Mouse (Mus musculus): ENCODE data around the gene Atg2a. TPM values are rescaled to one million over a fixed set of nuclear protein-coding genes. Genes with fewer than 3 reads are reported as not detected.
A peak's percentile ranks its signal among the peaks of the same experiment; 100 is the strongest.

The Atg2a gene
- 8.9 and 10.5 TPM in 2 replicates for polyA plus RNA-seq (2014; fragmentation: Nextera tagmentation; extraction: Ambion mirVana)

DNA sequence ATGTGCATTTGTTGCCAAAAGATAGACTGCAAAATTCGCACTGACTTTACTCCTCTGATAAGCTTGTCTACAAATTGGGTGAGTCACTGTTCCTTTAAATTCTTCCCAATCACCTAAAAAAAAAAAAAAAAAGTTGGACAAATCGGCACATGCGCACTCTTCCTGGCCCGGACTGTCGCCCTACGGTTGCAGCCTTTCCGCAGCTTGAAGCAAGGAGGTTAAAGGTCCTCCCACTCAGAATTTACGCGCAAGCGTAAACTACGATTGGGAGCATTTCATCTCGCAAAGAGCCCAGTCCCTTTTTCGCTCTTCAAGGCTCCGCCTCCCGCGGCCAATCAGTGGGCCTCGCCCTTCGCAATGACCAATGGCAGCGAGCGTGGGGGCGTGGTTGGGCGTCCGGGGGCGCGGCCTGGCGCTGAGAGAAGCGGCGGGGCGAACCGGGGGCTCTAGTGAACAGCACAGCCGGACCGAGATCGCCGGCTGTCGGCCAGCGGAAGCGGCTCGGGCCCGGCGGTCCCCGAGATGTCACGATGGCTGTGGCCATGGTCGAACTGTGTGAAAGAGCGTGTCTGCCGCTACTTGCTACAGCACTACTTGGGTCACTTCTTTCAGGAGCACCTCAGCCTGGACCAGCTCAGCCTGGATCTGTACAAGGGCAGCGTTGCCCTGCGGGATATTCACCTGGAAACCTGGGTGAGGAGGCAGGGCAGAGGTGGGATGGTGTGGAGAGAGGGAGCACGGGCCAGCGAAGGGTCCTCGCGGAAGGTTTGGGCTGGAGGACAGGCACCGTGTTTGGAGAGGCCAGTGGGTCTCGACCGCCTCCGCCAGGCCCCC lies at the start of gene Atg2a:
Gene Atg2a, plus strand, starts transcription at position 395 of the 834 bp plus-strand sequence.
- Histone ChIP-seq H3K27ac (replicated peaks; ENCODE audit: low read depth, low read length) (peak within 1 kb of the TSS; percentile 33; the same call in 1 of the 2 replicates), H3K9ac (ENCODE audit: low read length) (peak within 1 kb of the TSS; percentile 85), H3K4me3 (ENCODE audit: low read depth, low read length) (peak within 1 kb of the TSS; percentile 85), H3K4me1 (ENCODE audit: control insufficient read depth, insufficient read depth, low read length) (peaks cover 7% of the 10 kb centered on the region), H3K9me3 (ENCODE audit: control insufficient read depth, low read length) (no peaks in the 10 kb centered on the region), H3K27me3 (ENCODE audit: control insufficient read depth, insufficient read depth, low read length) (no peaks in the 10 kb centered on the region), H3K4me2 (ENCODE audit: low read depth, severe bottlenecking) (peak within 1 kb of the TSS; percentile 89), H3K36me3 (ENCODE audit: control insufficient read depth, insufficient read depth, low read length) (peaks cover 7% of the 10 kb centered on the region; the same call in 1 of the 2 replicates)
- ATAC-seq (ENCODE audit: insufficient number of reproducible peaks, low FRiP score, low TSS enrichment, low read depth) (peak; percentile 91), DNase-seq (ENCODE audit: low spot score) (peak; percentile 97)
- under 1% methylated on average over 55 of the region's 55 CpGs for WGBS

DNA sequence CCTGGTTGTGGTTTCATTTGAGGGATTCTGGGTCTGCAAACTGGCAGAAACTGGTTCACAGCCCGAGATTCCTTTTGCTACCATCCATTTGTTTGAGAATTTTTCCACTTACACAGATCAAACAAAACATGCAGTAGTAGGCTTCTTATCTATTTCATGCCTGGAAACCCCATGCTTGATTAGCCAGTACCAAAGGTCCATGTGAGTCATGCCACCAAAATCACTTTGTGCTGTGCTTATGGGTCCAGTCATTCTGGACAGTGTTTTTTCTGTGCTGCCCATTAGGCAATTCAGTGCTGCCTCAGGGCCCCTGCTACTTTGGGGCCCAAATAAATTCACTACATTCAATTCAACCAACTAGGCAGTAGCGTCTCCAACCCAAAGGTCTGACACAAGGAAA lies 37.2 kb upstream of the Atg2a start:
- WGBS, result 75% methylated on average over 2 of the region's 2 CpGs
- Histone ChIP-seq H3K4me2 (ENCODE audit: low read depth, severe bottlenecking) (no peak overlapping the region), H3K4me3 (ENCODE audit: low read depth, low read length) (no peak overlapping the region), H3K9ac (ENCODE audit: low read length) (no peak overlapping the region), H3K27me3 (ENCODE audit: control insufficient read depth, insufficient read depth, low read length) (no peaks in the 10 kb centered on the region), H3K27ac (replicated peaks; ENCODE audit: low read depth, low read length) (no peak overlapping the region), H3K4me1 (ENCODE audit: control insufficient read depth, insufficient read depth, low read length) (no peaks in the 10 kb centered on the region), H3K9me3 (ENCODE audit: control insufficient read depth, low read length) (no peaks in the 10 kb centered on the region), H3K36me3 (ENCODE audit: control insufficient read depth, insufficient read depth, low read length) (no peaks in the 10 kb centered on the region)
- DNase-seq (ENCODE audit: low spot score) (no peak), ATAC-seq (ENCODE audit: insufficient number of reproducible peaks, low FRiP score, low TSS enrichment, low read depth) (no peak)

DNA sequence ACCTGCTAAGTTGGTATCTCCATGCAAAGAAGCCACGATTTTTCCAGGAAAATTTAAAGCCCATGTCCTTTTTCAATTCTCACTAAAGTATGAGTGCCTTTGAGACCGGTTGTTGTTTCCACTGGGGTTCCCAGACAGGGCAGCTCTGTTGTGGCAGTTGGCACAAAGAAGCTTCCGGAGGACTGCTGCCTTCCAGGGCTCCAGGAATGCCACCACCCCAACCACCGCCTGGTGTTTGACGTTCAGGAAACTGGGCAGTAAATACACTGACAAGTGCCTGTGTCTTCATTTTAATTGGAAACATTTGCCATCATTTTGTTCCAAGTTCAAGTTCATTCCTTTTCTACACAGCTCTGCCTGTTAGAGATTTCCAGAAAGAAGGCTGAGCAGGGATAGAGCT lies 34.8 kb upstream of the Atg2a start:
- DNase-seq (ENCODE audit: low spot score) (no peak), ATAC-seq (ENCODE audit: insufficient number of reproducible peaks, low FRiP score, low TSS enrichment, low read depth) (no peak)
- Histone ChIP-seq H3K9ac (ENCODE audit: low read length) (no peak overlapping the region), H3K36me3 (ENCODE audit: control insufficient read depth, insufficient read depth, low read length) (no peaks in the 10 kb centered on the region), H3K4me2 (ENCODE audit: low read depth, severe bottlenecking) (no peak overlapping the region), H3K27ac (replicated peaks; ENCODE audit: low read depth, low read length) (no peak overlapping the region), H3K27me3 (ENCODE audit: control insufficient read depth, insufficient read depth, low read length) (no peaks in the 10 kb centered on the region), H3K4me1 (ENCODE audit: control insufficient read depth, insufficient read depth, low read length) (no peaks in the 10 kb centered on the region), H3K9me3 (ENCODE audit: control insufficient read depth, low read length) (no peaks in the 10 kb centered on the region), H3K4me3 (ENCODE audit: low read depth, low read length) (no peak overlapping the region)
- 67% methylated on average over 5 of the region's 5 CpGs for WGBS

DNA sequence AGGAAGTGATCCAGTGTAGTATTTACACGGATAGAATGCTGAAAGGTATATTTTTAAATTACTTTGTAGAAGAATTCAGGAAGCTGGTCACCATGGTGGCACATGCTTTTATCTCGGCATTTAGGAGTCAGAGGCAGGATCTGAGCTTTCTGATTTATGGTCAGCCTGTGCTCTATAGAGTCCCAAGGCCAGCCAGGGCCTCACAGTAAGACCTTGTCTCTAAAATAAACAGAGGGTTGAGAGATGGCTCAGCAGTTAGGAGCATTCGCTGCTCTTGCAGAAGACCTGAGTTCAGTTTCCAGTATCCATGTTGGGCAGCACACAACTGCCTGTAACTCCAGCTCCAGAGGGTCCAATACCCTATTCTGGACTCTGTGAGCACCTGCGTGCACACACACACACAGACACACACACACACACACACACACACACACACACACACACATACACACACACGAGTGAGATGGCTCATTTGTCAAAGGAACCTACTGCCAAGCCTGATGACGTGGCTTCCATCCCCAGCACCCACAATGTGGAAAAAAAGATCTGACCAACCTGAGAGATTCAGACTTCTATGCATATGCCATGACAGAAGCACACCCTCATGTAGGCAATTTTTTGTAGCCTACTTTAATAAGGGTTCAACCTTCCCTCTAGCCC lies 25.3 kb upstream of the Atg2a start:
- no peak overlapping the region for H3K9ac ChIP-seq (ENCODE audit: low read length)
- H3K27me3 ChIP-seq (ENCODE audit: control insufficient read depth, insufficient read depth, low read length), result no peaks in the 10 kb centered on the region
- 75% methylated on average over 6 of the region's 6 CpGs for whole genome bisulfite sequencing
- ATAC-seq (ENCODE audit: insufficient number of reproducible peaks, low FRiP score, low TSS enrichment, low read depth), result no peak
- no peak overlapping the region for H3K27ac ChIP-seq (replicated peaks; ENCODE audit: low read depth, low read length)
- no peaks in the 10 kb centered on the region for H3K4me1 ChIP-seq (ENCODE audit: control insufficient read depth, insufficient read depth, low read length)
- no peaks in the 10 kb centered on the region for H3K9me3 ChIP-seq (ENCODE audit: control insufficient read depth, low read length)
- no peak overlapping the region for H3K4me2 ChIP-seq (ENCODE audit: low read depth, severe bottlenecking)
- no peaks in the 10 kb centered on the region for H3K36me3 ChIP-seq (ENCODE audit: control insufficient read depth, insufficient read depth, low read length)
- no peak for DNase-seq (ENCODE audit: low spot score)
- no peak overlapping the region for H3K4me3 ChIP-seq (ENCODE audit: low read depth, low read length)

DNA sequence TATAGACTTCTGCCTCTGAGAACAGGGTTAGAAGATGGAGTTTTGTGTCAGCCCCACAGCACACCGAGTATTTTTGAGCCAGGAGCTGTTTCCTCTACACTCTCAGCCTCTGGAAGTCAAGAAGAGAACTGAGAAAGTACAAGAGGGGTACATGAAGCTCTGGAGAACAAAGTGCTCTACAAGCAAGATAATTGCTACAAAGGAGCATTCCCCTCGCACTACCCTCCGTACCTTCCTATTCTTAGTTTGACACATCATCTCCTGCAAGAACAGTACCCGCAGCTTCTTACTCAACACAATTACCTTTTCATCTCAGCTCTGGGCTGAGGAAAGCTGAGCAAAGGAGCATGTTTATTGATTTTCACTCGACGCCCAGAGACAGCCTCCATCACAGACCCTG lies 22.9 kb upstream of the Atg2a start:
- Histone ChIP-seq H3K27me3 (ENCODE audit: control insufficient read depth, insufficient read depth, low read length) (no peaks in the 10 kb centered on the region), H3K4me3 (ENCODE audit: low read depth, low read length) (no peak overlapping the region), H3K36me3 (ENCODE audit: control insufficient read depth, insufficient read depth, low read length) (no peaks in the 10 kb centered on the region), H3K9me3 (ENCODE audit: control insufficient read depth, low read length) (no peaks in the 10 kb centered on the region), H3K4me1 (ENCODE audit: control insufficient read depth, insufficient read depth, low read length) (no peaks in the 10 kb centered on the region), H3K4me2 (ENCODE audit: low read depth, severe bottlenecking) (no peak overlapping the region), H3K9ac (ENCODE audit: low read length) (no peak overlapping the region), H3K27ac (replicated peaks; ENCODE audit: low read depth, low read length) (no peak overlapping the region)
- 76% methylated on average over 6 of the region's 6 CpGs for WGBS
- DNase-seq (ENCODE audit: low spot score) (no peak), ATAC-seq (ENCODE audit: insufficient number of reproducible peaks, low FRiP score, low TSS enrichment, low read depth) (no peak)

DNA sequence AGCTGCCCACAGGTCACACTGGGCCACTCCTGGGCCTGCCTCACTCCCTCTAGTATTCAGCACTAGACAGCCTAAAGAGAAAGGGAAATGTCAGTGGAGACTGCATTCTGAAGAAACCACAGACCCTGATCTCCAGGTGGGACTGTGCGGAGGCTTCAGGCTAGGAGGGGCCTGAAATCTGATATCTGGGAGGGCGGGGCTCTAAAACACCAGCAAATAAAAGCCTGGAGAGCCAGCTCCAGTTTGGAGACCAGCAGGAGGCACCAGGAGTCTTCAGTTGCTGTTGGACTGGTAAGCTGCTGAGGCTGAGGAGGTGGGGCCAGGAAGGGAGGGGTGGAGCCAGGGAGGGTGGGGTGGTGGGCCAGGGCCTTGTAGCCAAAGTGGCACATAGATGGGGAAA lies 15.3 kb upstream of the Atg2a start, which contains the start of gene Gpha2:
Gene Gpha2, plus strand, starts transcription at position 246 of the 400 bp plus-strand sequence.
- Histone ChIP-seq H3K4me3 (ENCODE audit: low read depth, low read length) (no peak within 1 kb of the TSS), H3K27ac (replicated peaks; ENCODE audit: low read depth, low read length) (no peak within 1 kb of the TSS), H3K4me2 (ENCODE audit: low read depth, severe bottlenecking) (no peak within 1 kb of the TSS), H3K9me3 (ENCODE audit: control insufficient read depth, low read length) (no peaks in the 10 kb centered on the region), H3K9ac (ENCODE audit: low read length) (no peak within 1 kb of the TSS), H3K36me3 (ENCODE audit: control insufficient read depth, insufficient read depth, low read length) (no peaks in the 10 kb centered on the region; the same call in 1 of the 2 replicates), H3K4me1 (ENCODE audit: control insufficient read depth, insufficient read depth, low read length) (peaks cover 5% of the 10 kb centered on the region; the same call in 1 of the 2 replicates), H3K27me3 (ENCODE audit: control insufficient read depth, insufficient read depth, low read length) (no peaks in the 10 kb centered on the region)
- DNase-seq (ENCODE audit: low spot score) (peak; percentile 72), ATAC-seq (ENCODE audit: insufficient number of reproducible peaks, low FRiP score, low TSS enrichment, low read depth) (peak; percentile 74; the same call in 1 of the 2 replicates)
- WGBS, result 4% methylated on average over 2 of the region's 2 CpGs

DNA sequence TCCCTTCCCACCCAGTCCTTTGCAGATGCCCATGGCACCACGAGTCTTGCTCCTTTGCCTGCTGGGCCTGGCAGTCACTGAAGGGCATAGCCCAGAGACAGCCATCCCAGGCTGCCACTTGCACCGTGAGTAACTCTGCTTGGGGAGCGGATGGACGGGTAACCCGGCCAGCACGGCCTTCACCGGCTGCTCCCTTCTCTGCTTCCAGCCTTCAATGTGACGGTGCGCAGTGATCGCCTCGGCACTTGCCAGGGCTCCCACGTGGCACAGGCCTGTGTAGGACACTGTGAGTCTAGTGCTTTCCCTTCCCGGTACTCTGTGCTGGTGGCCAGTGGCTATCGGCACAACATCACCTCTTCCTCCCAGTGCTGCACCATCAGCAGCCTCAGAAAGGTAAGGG lies 14.7 kb upstream of the Atg2a start:
- Histone ChIP-seq H3K9ac (ENCODE audit: low read length) (no peak overlapping the region), H3K4me2 (ENCODE audit: low read depth, severe bottlenecking) (no peak overlapping the region), H3K4me3 (ENCODE audit: low read depth, low read length) (no peak overlapping the region), H3K4me1 (ENCODE audit: control insufficient read depth, insufficient read depth, low read length) (peaks cover 5% of the 10 kb centered on the region; the same call in 1 of the 2 replicates), H3K36me3 (ENCODE audit: control insufficient read depth, insufficient read depth, low read length) (no peaks in the 10 kb centered on the region; the same call in 1 of the 2 replicates), H3K9me3 (ENCODE audit: control insufficient read depth, low read length) (no peaks in the 10 kb centered on the region), H3K27ac (replicated peaks; ENCODE audit: low read depth, low read length) (no peak overlapping the region), H3K27me3 (ENCODE audit: control insufficient read depth, insufficient read depth, low read length) (no peaks in the 10 kb centered on the region)
- ATAC-seq (ENCODE audit: insufficient number of reproducible peaks, low FRiP score, low TSS enrichment, low read depth) (no peak), DNase-seq (ENCODE audit: low spot score) (no peak)
- 92% methylated on average over 14 of the region's 14 CpGs for WGBS

DNA sequence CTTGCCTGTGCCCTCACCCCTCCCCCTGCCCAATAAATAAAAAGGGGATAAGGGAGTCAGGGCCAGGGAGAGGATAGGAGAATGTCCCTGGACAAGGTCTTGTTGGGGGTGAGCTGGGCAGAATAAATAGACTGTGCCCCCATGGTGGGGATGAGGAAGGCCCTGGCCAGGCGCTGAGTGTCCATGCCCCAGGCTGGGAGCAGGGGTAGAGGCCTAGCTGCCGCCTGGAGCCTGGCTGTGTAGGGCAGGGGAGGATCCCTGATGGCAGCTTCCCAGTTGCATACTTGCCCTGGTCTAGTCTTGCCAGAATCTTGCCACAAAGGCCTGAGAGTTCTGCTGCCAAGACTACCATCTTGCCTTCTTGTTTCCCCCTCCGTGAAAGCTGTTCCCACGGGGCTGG lies 13.6 kb upstream of the Atg2a start:
- 85% methylated on average over 4 of the region's 4 CpGs for WGBS
- H3K36me3 ChIP-seq (ENCODE audit: control insufficient read depth, insufficient read depth, low read length), result no peaks in the 10 kb centered on the region; the same call in 1 of the 2 replicates

More for the DNA sequence above, 13.6 kb upstream of the Atg2a start:
- ATAC-seq (ENCODE audit: insufficient number of reproducible peaks, low FRiP score, low TSS enrichment, low read depth) (no peak), DNase-seq (ENCODE audit: low spot score) (no peak)
- H3K27ac ChIP-seq (replicated peaks; ENCODE audit: low read depth, low read length), result no peak overlapping the region
- no peaks in the 10 kb centered on the region for H3K9me3 ChIP-seq (ENCODE audit: control insufficient read depth, low read length)
- no peak overlapping the region for H3K4me3 ChIP-seq (ENCODE audit: low read depth, low read length)
- no peaks in the 10 kb centered on the region for H3K27me3 ChIP-seq (ENCODE audit: control insufficient read depth, insufficient read depth, low read length)
- no peak overlapping the region for H3K4me2 ChIP-seq (ENCODE audit: low read depth, severe bottlenecking)
- peaks cover 5% of the 10 kb centered on the region; the same call in 1 of the 2 replicates for H3K4me1 ChIP-seq (ENCODE audit: control insufficient read depth, insufficient read depth, low read length)
- no peak overlapping the region for H3K9ac ChIP-seq (ENCODE audit: low read length)
